Mouse (Mus musculus) kidney, embryonic 15.5 days (tissue): Measurements from ENCODE around the gene Pif1. TPM values are rescaled to one million over a fixed set of nuclear protein-coding genes. Genes with fewer than 3 reads are reported as not detected.

Experiments
- ATAC-seq: fragments of 200-750 bp; cut with Nextera tagmentation; replicated peaks from 2 replicates; pipeline ENCODE4 v1.8.0; 2017; ENCODE audit warnings: moderate TSS enrichment; ENCODE audit not compliant: low FRiP score
- H3K27ac ChIP-seq: fragments of 300-500 bp; sonication (generic); 2 replicates; pipeline ENCODE4 v1.5.1; 2015; ENCODE audit warnings: mild to moderate bottlenecking, inconsistent platforms
- H3K27me3 ChIP-seq: fragments of 300-500 bp; sonication (generic); 2 replicates; pipeline ENCODE4 v1.6.1; 2015; ENCODE audit warnings: inconsistent platforms
- H3K36me3 ChIP-seq: fragments of 300-500 bp; sonication (generic); 2 replicates; pipeline ENCODE4 v1.6.1; 2015; ENCODE audit warnings: inconsistent platforms
- H3K4me1 ChIP-seq: fragments of 300-500 bp; sonication (generic); 2 replicates; pipeline ENCODE4 v1.6.1; 2015; ENCODE audit warnings: inconsistent platforms
- H3K4me2 ChIP-seq: fragments of 300-500 bp; sonication (generic); 2 replicates; pipeline ENCODE4 v1.6.1; 2015; ENCODE audit warnings: moderate library complexity, mild to moderate bottlenecking, inconsistent platforms
- H3K4me3 ChIP-seq: fragments of 300-500 bp; sonication (generic); replicated peaks from 2 replicates; pipeline ENCODE4 v1.5.1; 2015; ENCODE audit warnings: mild to moderate bottlenecking, inconsistent platforms
- H3K9ac ChIP-seq: fragments of 300-500 bp; sonication (generic); 2 replicates; pipeline ENCODE4 v1.6.1; 2015; ENCODE audit warnings: mild to moderate bottlenecking, inconsistent platforms
- H3K9me3 ChIP-seq: fragments of 300-500 bp; sonication (generic); replicated peaks from 2 replicates; pipeline ENCODE4 v1.6.1; 2016; ENCODE audit warnings: inconsistent platforms
- whole genome bisulfite sequencing: fragments of 180-500 bp; shearing (Covaris S2); methylation state at CpG from one replicate; pipeline ENCODE4 v1.1.7; 2015; ENCODE audit warnings: mixed read lengths; 5-methylcytosine and 5-hydroxymethylcytosine counted together
- polyA plus RNA-seq: library from polyadenylated mRNA; unstranded; fragments of >200 nt; fragmentation: Nextera tagmentation; extraction: Ambion mirVana; gene quantifications from 2 replicates; pipeline ENCODE4 v1.2.1, GENCODE M21; 2015

Pif1 gene
- polyA plus RNA-seq, 1 experiment from 2014 or later: 17.5 TPM

DNA sequence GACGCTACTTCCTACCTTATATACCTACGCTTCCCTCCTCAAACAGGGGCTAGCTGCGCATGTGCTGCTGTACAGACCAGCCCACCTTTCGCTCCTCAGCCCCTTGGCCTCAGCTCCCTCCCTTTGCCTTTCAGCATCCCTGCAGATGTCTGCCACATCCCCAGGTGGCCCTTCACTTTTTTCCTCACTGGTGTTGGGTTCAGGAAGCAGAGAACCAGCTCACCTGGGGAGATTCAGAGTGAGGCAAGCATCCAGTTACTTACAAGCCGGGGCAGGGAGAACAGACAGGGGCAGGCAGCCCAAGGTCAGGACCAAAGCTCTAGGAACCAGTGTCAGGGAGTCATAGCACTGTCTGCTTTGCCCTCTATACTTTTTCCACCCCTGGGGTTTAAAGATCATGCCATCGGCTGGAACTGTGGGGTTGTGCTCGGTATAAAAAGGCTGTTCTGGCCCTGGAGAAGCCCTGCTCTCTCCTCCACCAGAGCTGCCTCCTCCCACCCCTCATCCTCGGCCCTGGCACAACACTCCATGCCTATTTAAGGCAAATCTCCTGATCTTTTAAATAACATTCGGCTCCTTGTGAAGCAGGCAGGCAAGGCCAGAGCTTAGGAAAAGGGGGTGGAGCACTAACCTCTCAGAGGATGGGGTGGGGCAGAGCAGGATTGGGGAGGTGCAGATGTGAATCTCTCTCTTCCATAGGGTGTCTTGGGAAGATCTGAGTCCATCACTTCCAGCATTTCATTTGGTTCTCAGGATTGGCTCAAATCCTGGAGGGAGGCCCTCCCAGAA is 19.6 kb downstream of the Pif1 start:
- Histone ChIP-seq H3K4me3 (no peak overlapping the region), H3K4me2 (no peak overlapping the region), H3K9me3 (no peaks in the 10 kb centered on the region), H3K9ac (no peak overlapping the region), H3K4me1 (peaks cover 10% of the 10 kb centered on the region), H3K27ac (no peak overlapping the region), H3K36me3 (no peaks in the 10 kb centered on the region), H3K27me3 (no peaks in the 10 kb centered on the region)
- peak; percentile 22; the same call in 1 of the 2 replicates for ATAC-seq
- WGBS: 51% methylated on average over 9 of the region's 9 CpGs

DNA sequence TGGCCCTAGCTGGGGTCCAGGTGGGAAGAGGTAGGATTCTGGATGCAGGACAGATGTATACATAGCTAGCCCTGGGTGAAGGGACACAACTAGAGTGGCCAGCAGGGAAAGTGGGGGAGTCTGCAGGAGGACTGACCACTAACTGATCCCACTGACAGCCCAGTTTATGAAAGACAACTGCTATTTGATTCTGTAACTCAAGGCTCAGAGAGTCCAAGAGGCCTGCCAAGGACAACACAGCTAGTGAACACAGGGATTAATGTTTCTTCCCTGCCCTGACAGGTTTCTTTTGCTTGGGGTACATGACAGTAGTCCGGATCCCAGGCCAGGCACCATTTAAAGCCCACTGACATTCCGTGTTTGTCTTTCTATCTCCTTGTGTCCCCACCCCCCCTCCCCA is 20.2 kb downstream of the Pif1 start:
- H3K9ac ChIP-seq: no peak overlapping the region
- 0 out of 2 replicates have a peak, but pooled peaks have one; percentile 6 for ATAC-seq
- no peak overlapping the region for H3K27ac ChIP-seq
- no peak overlapping the region for H3K4me2 ChIP-seq
- H3K9me3 ChIP-seq: no peaks in the 10 kb centered on the region
- H3K36me3 ChIP-seq: no peaks in the 10 kb centered on the region
- WGBS: 36% methylated on average over 2 of the region's 2 CpGs
- no peaks in the 10 kb centered on the region for H3K27me3 ChIP-seq
- no peak overlapping the region for H3K4me3 ChIP-seq
- H3K4me1 ChIP-seq: peaks cover 10% of the 10 kb centered on the region

DNA sequence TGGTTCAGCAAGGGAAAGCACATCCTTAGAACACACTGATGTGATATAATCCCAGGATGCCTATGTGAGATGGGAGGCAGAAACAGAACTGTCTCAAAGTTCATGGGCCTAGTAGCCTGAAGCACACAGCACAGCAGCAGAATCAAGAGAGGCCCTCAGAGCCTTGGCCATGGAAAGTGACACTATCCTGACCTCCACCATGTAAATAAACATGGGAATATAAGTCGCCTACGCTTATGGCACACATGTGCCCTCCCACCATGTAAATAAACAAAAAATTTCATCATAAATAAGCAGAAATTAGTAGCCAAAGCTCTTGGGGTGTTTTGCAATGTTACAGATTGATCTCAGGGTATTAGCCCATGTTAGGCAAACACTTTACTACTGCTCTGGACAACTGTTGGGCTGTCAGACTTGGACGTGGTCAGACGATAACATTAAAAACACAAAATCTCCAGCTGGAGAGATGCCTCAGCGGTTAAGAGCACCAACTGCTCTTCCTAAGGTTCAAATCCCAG is 25.1 kb downstream of the Pif1 start:
- Histone ChIP-seq H3K27me3 (no peaks in the 10 kb centered on the region), H3K4me3 (no peak overlapping the region), H3K27ac (no peak overlapping the region), H3K36me3 (no peaks in the 10 kb centered on the region), H3K4me1 (no peaks in the 10 kb centered on the region), H3K4me2 (no peak overlapping the region), H3K9ac (no peak overlapping the region), H3K9me3 (no peaks in the 10 kb centered on the region)
- 76% methylated on average over 5 of the region's 5 CpGs for WGBS
- no peak for ATAC-seq

DNA sequence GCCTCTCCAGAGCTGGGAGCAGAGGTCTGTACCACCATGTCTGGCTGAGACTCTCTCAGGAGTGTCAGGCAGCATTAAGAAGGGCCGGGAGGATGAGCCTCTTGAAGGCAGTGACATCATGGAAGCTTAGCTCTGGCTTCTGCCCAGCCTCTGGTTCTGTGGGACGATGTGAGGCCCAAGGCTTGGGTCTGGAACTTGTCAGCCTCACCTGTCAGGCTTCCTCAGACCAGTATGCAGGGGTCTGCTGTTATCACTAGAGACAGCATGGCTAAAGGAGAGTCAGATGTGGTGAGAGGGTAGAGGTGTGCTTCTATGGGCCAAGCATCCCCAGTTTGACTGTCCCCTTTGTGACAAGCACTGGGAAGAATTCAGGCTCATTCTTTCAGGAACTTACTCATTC is 26.1 kb downstream of the Pif1 start:
- no peaks in the 10 kb centered on the region for H3K4me1 ChIP-seq
- ATAC-seq: no peak
- no peak overlapping the region for H3K27ac ChIP-seq

DNA sequence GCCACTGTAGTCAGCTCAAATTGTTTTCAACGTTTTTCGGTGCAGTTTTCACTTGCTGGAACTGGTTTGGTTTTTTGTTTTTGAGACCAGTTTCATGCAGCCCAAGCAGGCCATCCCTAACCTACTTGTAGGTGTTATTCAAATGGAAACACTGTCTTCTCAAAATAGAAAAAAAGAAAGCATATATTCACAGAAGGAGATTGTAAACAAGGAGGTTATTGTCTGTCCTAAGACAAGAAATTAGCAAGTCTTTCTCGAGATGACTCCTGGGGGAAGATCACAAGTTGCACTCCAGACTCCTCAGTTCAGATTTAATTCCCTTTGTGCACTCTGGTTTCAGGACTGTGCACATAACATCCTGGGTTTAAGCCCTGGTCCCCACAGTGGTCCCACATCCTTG is 32.4 kb downstream of the Pif1 start:
- ATAC-seq: no peak
- 63% methylated on average over 3 of the region's 3 CpGs for WGBS

More for the DNA sequence above, 26.1 kb downstream of the Pif1 start:
- no peaks in the 10 kb centered on the region for H3K36me3 ChIP-seq
- 61% methylated on average over 2 of the region's 2 CpGs for WGBS
- H3K27me3 ChIP-seq: no peaks in the 10 kb centered on the region
- H3K4me3 ChIP-seq: no peak overlapping the region
- no peaks in the 10 kb centered on the region for H3K9me3 ChIP-seq
- no peak overlapping the region for H3K4me2 ChIP-seq
- H3K9ac ChIP-seq: no peak overlapping the region

DNA sequence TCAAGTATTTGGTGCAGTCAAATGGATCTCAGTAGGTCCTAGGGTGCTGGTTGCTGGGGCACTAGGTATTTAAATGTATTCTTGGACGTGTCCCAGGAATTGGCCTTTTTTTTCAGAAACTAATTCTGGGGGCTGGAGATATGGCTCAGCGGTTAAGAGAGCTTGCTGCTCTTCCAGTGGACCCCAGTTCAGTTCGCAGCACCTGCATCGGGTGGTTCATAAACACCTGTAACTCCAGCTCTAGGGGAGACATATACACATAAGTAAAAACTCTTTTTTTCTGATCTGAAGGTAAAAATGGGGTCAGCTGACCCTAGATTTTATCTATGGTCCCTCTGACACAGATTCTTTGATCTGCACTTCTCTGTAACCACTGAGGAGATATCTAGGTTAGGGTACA is 34.2 kb downstream of the Pif1 start:
- Histone ChIP-seq H3K27ac (no peak overlapping the region), H3K4me1 (no peaks in the 10 kb centered on the region), H3K9me3 (no peaks in the 10 kb centered on the region), H3K36me3 (no peaks in the 10 kb centered on the region), H3K9ac (no peak overlapping the region), H3K4me3 (no peak overlapping the region), H3K4me2 (no peak overlapping the region), H3K27me3 (no peaks in the 10 kb centered on the region)
- WGBS: 87% methylated on average over 4 of the region's 4 CpGs
- no peak for ATAC-seq

More for the DNA sequence above, 32.4 kb downstream of the Pif1 start:
- Histone ChIP-seq H3K36me3 (no peaks in the 10 kb centered on the region), H3K4me2 (no peak overlapping the region), H3K9me3 (no peaks in the 10 kb centered on the region), H3K27ac (no peak overlapping the region), H3K4me1 (no peaks in the 10 kb centered on the region), H3K27me3 (no peaks in the 10 kb centered on the region), H3K4me3 (no peak overlapping the region), H3K9ac (no peak overlapping the region)

DNA sequence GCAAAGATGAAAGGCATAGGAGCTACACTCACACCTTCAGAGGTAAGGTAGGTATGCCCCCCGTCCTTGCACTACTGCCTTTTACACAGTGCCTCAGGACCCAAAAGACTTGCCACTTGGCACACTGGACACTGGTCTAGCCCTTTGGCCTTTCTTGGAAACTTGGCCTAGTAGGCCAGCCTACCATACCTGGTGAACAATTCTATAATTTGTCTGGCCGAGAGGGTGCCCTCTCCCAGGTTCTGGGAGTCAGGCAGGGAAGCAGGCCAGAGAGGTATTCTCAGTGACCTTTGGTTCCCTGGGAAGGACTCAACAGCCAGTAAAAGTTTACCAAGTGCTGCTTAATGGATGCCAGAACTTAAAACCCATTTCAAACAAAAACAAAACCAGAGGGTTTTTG is 34.7 kb downstream of the Pif1 start:
- WGBS: 72% methylated on average over 2 of the region's 2 CpGs
- Histone ChIP-seq H3K27me3 (no peaks in the 10 kb centered on the region), H3K9ac (no peak overlapping the region), H3K4me3 (no peak overlapping the region), H3K36me3 (no peaks in the 10 kb centered on the region), H3K27ac (no peak overlapping the region), H3K4me1 (no peaks in the 10 kb centered on the region), H3K4me2 (no peak overlapping the region), H3K9me3 (no peaks in the 10 kb centered on the region)
- no peak for ATAC-seq

DNA sequence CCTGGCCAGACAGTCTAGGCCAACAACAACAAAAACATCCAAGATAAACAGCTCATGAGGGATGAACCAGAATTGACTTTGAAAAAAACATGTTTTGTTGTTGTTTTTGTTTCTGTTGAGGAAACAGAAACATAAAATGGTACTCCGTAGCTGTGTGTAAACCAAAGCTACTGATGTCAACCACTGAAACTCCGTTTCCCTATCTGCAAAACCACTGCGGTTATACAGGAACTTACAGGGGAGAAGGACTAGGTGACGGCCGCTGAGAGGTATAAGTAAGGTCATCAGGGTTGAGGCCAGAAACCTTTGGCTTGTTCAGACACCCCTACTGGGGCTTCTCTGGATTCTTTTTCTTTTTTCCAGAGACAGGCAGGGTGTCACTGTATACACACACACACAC is 35.9 kb downstream of the Pif1 start:
- Histone ChIP-seq H3K4me3 (no peak overlapping the region), H3K27me3 (peaks cover 8% of the 10 kb centered on the region), H3K36me3 (no peaks in the 10 kb centered on the region), H3K4me2 (no peak overlapping the region), H3K27ac (no peak overlapping the region), H3K9ac (no peak overlapping the region), H3K4me1 (no peaks in the 10 kb centered on the region), H3K9me3 (no peaks in the 10 kb centered on the region)
- ATAC-seq: no peak
- WGBS: 80% methylated on average over 5 of the region's 5 CpGs

DNA sequence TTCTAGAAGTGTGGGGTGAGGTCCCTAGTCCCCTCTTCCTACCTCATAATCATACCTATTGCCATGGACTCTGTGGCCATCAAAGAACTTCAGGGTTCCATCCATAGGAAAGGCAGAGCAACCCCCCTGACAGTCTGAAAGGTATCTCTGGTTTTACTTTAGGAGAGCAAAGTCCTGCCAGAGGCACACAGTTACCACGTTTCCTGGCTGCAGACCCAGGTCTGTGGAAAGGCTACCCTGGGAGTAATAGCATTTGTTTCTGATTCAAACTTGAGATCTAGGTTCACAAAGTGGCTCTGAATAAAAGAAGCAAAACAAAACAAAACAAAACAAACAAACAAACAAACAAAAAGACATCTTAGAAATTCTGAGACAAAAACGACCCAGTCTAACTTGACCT is 37.3 kb downstream of the Pif1 start:
- no peak for ATAC-seq
- Histone ChIP-seq H3K4me2 (no peak overlapping the region), H3K9me3 (no peaks in the 10 kb centered on the region), H3K27me3 (peaks cover 20% of the 10 kb centered on the region), H3K4me3 (no peak overlapping the region), H3K36me3 (no peaks in the 10 kb centered on the region), H3K27ac (no peak overlapping the region), H3K9ac (no peak overlapping the region), H3K4me1 (peaks cover 8% of the 10 kb centered on the region)
- WGBS: 73% methylated on average over 2 of the region's 2 CpGs

DNA sequence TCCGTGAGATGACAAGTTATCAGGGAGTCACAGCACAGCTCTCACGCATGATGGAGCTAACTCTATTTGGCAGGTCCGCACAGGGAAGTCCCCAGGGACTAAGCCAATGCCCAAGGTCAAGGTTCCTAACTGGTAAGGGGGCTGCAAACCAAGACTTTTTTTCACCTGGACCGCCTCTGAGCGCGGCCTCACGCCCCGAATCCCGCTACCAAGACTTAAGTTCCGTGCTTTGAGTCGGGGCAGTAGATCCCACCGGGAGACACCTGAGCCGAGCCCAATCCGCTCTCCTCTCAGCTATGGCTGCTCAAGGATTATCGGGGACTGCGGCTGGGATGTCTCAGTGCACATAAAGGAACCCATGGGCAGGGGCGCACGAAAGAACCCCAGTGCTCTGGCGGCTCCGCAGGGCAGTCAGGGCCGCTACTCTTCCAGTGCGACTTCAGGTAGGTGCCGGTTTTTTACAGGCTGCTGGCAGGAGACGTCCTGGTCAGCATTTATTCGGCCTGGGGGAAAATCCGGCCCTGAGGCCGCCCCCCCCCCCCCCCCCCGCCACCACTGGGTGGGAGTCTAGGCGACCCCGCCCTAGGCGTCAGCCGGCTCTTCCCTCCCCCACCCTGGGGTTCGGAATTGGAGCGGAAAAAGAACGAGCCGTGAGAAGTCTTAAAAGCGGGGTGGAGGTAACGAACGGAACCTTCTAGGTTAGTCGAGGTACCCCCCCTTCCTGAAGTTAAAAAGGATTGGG is 42.2 kb downstream of the Pif1 start, which contains the start of gene Rbpms2:
Rbpms2 (plus strand) TSS at position 624 of the 742 bp plus-strand sequence.
- H3K4me2 ChIP-seq: peak within 1 kb of the TSS; percentile 98
- H3K4me1 ChIP-seq: peaks cover 29% of the 10 kb centered on the region
- peaks cover 38% of the 10 kb centered on the region for H3K27me3 ChIP-seq
- no peak for ATAC-seq
- H3K4me3 ChIP-seq: peak within 1 kb of the TSS; percentile 77
- H3K27ac ChIP-seq: peak within 1 kb of the TSS; percentile 83
- peak within 1 kb of the TSS; percentile 77 for H3K9ac ChIP-seq
- WGBS: 1% methylated on average over 39 of the region's 40 CpGs
- H3K36me3 ChIP-seq: no peaks in the 10 kb centered on the region
- no peaks in the 10 kb centered on the region for H3K9me3 ChIP-seq

DNA sequence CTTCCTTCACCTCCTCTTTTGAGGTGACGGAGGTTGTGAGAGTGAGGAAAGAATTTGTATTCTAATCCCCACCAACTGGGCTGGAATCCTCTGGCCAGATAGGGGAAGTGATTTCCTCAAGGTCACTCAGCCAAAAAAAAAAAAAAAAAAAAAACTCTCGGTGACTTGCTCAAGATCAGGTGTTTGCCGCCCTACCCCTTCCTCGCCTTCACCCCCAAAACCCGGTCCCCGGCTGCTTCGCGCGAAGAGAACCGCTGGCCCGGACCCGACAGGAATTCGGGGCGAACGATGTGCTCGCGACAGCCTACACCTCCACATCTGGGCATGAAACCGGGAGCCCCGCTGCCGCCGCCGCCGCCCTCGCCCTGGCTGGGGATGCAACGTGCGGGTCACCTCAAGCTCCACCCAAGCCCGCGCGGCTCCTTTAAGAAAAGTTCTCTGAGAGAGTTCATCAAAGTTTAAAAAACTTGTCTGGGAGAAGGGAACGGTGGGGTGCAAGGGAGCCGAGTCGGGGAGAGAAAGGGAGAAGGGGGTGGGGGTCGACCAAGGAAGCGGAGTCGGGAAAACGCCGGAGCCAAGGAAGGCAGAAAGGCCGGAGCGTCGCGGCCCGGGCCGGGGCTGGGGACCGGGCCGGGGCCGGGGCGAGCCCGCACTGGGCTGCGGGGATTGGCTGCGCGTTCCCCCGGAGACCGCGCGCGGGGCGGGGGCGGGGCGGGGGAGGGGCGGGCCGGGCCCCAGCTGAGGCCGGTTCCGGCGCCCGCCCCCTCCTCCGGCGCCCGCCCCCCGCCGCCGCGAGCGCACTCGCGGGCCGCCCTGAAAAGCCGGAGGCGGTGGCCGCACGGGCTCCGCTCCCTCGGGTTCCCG is 43.0 kb downstream of the Pif1 start:
- H3K9me3 ChIP-seq: no peaks in the 10 kb centered on the region
- peak overlapping the region; percentile 77 for H3K9ac ChIP-seq
- H3K36me3 ChIP-seq: no peaks in the 10 kb centered on the region
- H3K4me3 ChIP-seq: peak overlapping the region; percentile 77
- peaks cover 38% of the 10 kb centered on the region for H3K27me3 ChIP-seq
- under 1% methylated on average over 46 of the region's 83 CpGs for WGBS
- peaks cover 29% of the 10 kb centered on the region for H3K4me1 ChIP-seq
- peak; percentile 94 for ATAC-seq
- peak overlapping the region; percentile 98 for H3K4me2 ChIP-seq
- H3K27ac ChIP-seq: peak overlapping the region; percentile 83
